Mouse (Mus musculus): ENCODE measurements at regions not wholly inside any gene's neighbourhood (a gene's known extent, or its start where the extent isn't known, plus 50 kb on each side); places are given as distances from the start of the nearest gene placed in this dataset.

DNA sequence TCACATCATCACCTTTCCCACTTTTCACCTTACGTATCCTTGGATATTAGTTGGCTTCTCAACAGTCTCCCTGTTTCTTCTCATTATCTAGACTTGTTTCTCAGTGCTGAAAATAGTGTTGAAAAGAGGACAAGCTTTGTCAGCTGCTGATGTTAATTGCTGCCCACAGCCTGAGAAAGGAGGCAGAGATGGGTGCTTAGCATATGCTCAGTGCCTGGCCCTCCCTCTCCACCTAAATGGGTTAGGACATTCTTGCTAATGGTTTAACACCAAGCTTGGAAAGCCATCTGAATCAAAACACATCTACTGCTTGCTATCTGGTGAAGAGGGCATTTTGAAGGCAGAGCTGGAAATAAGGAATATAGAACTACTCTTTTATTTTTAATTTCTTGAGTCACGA, 298.5 kb upstream of the Meis2 start:
- TF ChIP-seq POLR2A (IDR thresholded peaks at IDR 0.05; ENCODE audit: extremely low read depth, insufficient read depth, low read length): no peak
- TF ChIP-seq CTCF (IDR thresholded peaks at IDR 0.05; ENCODE audit: extremely low read depth, insufficient read depth, low read length): no peak

All from cortical plate, adult 2 months (tissue).